Mouse (Mus musculus): Measurements from ENCODE around the gene Arpc1a.
"Not testable (repeated sequence)": the region's sequence is repeated elsewhere in the genome, so short reads cannot be mapped to it uniquely, and the experiment has no call there.

- TF ChIP-seq CTCF (IDR thresholded peaks at IDR 0.05; ENCODE audit: insufficient read depth, low read length); POLR2A (IDR thresholded peaks at IDR 0.05; ENCODE audit: borderline replicate concordance, extremely low read depth, low read depth, low read length): not testable (repeated sequence)
Measured at GRCm38 (mm10) chr5:145129773-145130172, 46.1 kb downstream of the Arpc1a start.

Measured in lung, adult 2 months (tissue).